Mouse (Mus musculus) MEL (cell line): ENCODE data around the gene Tmem80.

Experiments used
- CHD1 ChIP-seq: IDR thresholded peaks from 2 replicates; pipeline ENCODE4 v1.6.1; 2012; ENCODE audit warnings: low read depth, mild to moderate bottlenecking, inconsistent platforms, low read length, improper control_type of control experiment
- CHD2 ChIP-seq: IDR thresholded peaks from 2 replicates; pipeline ENCODE4 v1.6.1; 2011; ENCODE audit warnings: low read length, improper control_type of control experiment
- CTCF ChIP-seq, 3 experiments: IDR thresholded peaks in 2 of 3; conservative IDR thresholded peaks in 1 of 3; 2 replicates each; pipeline ENCODE4 v1.5.1; 2011 to 2012; ENCODE audit warnings: low read length in 3 of 3, low read depth in 2 of 3, mild to moderate bottlenecking in 2 of 3, improper control_type of control experiment in 1 of 3, inconsistent platforms in 1 of 3, mixed read lengths in 1 of 3, moderate library complexity in 1 of 3; ENCODE audit not compliant: control insufficient read depth in 1 of 3, insufficient read depth in 1 of 3, poor library complexity in 1 of 3, severe bottlenecking in 1 of 3
- EP300 ChIP-seq, 2 experiments: IDR thresholded peaks; 2 replicates each; pipeline ENCODE4 v1.6.1; 2011; ENCODE audit warnings: improper control_type of control experiment in 2 of 2, low read length in 2 of 2, low read depth in 1 of 2, mild to moderate bottlenecking in 1 of 2
- JUND ChIP-seq: IDR thresholded peaks from 2 replicates; pipeline ENCODE4 v1.6.1; 2011; ENCODE audit warnings: low read depth, mild to moderate bottlenecking, improper control_type of control experiment, low read length
- MAX ChIP-seq: IDR thresholded peaks from 2 replicates; pipeline ENCODE4 v1.6.1; 2011; ENCODE audit warnings: low read length, improper control_type of control experiment
- NRF1 ChIP-seq: IDR thresholded peaks from 2 replicates; pipeline ENCODE4 v1.6.1; 2014; ENCODE audit warnings: low read depth, mild to moderate bottlenecking, inconsistent platforms, low read length, improper control_type of control experiment, moderate library complexity; ENCODE audit not compliant: poor library complexity, insufficient read depth, severe bottlenecking
- POLR2A ChIP-seq, 2 experiments: IDR thresholded peaks; 2 replicates each; pipeline ENCODE4 v1.6.1; 2011 to 2012; ENCODE audit warnings: low read length in 2 of 2, mild to moderate bottlenecking in 2 of 2, control low read depth in 1 of 2, improper control_type of control experiment in 1 of 2, low read depth in 1 of 2, moderate library complexity in 1 of 2; ENCODE audit not compliant: control insufficient read depth in 1 of 2, insufficient read depth in 1 of 2, poor library complexity in 1 of 2
- POLR2AphosphoS5 ChIP-seq: IDR thresholded peaks from 2 replicates; pipeline ENCODE4 v1.6.1; 2012; ENCODE audit warnings: low read depth, borderline replicate concordance, mild to moderate bottlenecking, inconsistent platforms, low read length, moderate library complexity, mixed read lengths
- TBP ChIP-seq: IDR thresholded peaks from 2 replicates; pipeline ENCODE4 v1.8.0; 2011; ENCODE audit warnings: low read depth, low read length, improper control_type of control experiment
- ZC3H11A ChIP-seq: IDR thresholded peaks from 2 replicates; pipeline ENCODE4 v1.6.1; 2012; ENCODE audit warnings: low read depth, mild to moderate bottlenecking, inconsistent platforms, low read length, improper control_type of control experiment

DNA sequence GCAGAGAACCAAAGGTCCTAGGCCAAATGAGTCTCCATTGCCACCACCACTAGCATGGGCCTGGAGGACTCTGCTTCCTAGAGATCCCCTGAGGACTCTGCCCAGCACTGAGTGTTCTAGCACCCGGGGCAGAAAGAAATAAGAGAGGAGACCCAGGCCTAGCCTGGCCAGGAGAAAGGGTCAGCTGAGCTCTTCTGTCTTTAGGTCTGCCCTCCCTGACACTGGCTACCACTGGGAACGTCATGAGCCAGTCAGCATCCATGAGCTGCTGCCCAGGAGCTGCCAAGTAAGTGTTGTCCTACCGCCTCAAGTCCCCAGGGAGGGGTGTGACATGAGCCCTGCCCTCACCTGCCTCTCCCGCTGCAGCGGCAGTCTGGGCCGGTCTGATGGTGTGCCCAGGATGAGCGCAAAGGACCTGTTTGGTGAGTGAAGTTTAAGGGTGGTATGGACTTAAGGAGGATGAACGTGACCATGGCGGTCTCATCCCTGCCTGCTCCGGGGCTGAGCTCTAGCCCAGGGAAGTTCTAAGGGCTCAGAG lies 14.2 kb downstream of the Tmem80 start:
- TF ChIP-seq POLR2A (IDR thresholded peaks at IDR 0.05; ENCODE audit: control insufficient read depth in 1 of 2, insufficient read depth in 1 of 2, low read depth in 1 of 2, low read length in 2 of 2, poor library complexity in 1 of 2) (no peak), ZC3H11A (no peak), MAX (no peak), CHD2 (no peak), CTCF (IDR thresholded peaks at IDR 0.05 in 2 of 3, conservative IDR thresholded peaks at IDR 0.05 in 1 of 3; ENCODE audit: control insufficient read depth in 1 of 3, insufficient read depth in 1 of 3, low read depth in 2 of 3, low read length in 3 of 3, poor library complexity in 1 of 3, severe bottlenecking in 1 of 3) (no peak), EP300 (IDR thresholded peaks at IDR 0.05; ENCODE audit: low read depth in 1 of 2, low read length in 2 of 2) (no peak), JUND (no peak), CHD1 (no peak), POLR2AphosphoS5 (no peak), TBP (no peak), NRF1 (no peak)
